Mouse (Mus musculus) kidney, postnatal 25 days (tissue): ENCODE results near the gene Pom121l12.
A peak's percentile ranks its signal among the peaks of the same experiment; 100 is the strongest.

ENCODE experiments used
- DNase-seq, 2 experiments: peaks; one replicate each; pipeline ENCODE4 v3.0.0; 2021; ENCODE audit warnings: mixed read lengths in 2 of 2

Pom121l12 gene

GRCm38 (mm10) chr11:14598976-14599375 is at the start of gene Pom121l12:
Gene Pom121l12, plus strand, starts transcription at chr11:14599276.
- DNase-seq = peak in 1 of 2 experiments; percentile 21

- no peak for DNase-seq
Observed at GRCm38 (mm10) chr11:14611859-14612258, 12.8 kb downstream of the Pom121l12 start.
